Mouse (Mus musculus): Measurements from ENCODE around the gene Adgrb3.
"Not testable (repeated sequence)": the region's sequence is repeated elsewhere in the genome, so short reads cannot be mapped to it uniquely, and the experiment has no call there.

The Adgrb3 gene

DNA sequence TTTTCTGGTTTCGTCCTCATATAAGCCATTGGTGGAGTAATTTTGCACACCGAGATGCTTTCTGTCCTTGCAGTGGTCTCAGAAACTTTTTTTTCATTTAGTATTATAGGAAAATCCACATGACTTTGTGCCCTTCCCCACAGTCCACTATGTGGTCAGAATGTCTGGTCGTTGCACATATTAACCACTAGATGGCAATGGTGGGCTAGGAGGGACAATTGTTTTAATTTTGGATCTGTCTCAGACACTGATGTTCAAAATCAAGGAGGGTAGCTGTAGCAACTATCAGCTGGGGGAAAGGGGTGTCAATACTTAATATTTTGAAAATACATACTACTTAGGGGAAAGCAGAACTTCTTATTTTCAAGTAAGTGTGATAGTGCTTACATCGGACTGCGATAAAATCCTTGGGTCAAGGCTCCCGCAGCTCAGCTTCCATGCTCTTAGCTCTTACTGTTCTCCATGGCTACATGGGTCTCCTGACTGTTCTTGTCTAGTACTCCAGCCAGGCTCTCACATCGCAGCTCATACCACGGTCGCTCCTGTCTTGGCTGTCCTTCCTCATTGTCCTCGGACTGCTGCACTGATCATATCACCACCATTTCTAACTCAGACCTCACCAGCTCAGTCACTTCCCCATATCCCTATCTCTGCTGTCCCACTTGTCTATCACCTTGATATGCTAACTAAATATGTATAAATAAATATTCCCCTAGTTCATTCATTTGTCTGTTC is 319.0 kb downstream of the Adgrb3 start:
- DNase-seq (ENCODE audit: low spot score): no peak

DNA sequence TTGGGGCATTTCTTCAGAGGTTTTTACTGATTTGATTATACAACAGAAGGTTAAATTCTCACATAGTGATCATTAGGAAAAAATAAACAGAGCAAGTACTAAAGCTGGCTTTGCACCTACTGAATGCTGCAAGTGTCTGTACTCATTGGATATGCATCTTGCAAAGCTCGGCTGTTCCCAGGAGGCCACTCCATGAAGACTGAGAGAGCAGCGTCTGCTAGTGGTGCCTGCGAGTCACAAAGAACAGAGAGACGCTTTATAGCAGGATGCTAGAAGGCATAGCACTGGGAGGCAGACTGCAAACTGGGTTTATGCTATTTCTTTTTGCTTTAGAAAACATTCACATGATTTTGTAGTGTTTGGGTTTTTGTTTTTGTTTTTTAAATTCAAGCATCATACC is 325.2 kb downstream of the Adgrb3 start:
- no peak for DNase-seq (ENCODE audit: low spot score)

DNA sequence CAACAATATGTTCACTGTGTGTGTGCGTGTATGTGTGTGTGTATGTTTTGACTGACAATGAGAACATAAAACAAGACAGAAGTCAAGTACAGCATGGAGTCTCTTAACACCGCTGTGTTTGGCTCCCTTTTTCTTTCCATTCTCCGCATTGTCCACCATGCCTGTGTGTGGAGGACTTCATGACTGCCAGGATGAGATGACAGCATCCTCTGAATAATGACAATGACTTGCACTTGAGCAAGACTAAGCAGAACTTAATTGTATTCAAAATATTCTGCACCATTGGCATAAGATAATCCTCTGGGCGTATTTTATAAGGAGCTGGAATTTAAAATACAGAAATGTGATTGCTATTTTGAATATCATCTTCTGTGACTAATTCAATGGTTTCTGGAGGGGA is 326.0 kb downstream of the Adgrb3 start:
- no peak for DNase-seq (ENCODE audit: low spot score)

DNA sequence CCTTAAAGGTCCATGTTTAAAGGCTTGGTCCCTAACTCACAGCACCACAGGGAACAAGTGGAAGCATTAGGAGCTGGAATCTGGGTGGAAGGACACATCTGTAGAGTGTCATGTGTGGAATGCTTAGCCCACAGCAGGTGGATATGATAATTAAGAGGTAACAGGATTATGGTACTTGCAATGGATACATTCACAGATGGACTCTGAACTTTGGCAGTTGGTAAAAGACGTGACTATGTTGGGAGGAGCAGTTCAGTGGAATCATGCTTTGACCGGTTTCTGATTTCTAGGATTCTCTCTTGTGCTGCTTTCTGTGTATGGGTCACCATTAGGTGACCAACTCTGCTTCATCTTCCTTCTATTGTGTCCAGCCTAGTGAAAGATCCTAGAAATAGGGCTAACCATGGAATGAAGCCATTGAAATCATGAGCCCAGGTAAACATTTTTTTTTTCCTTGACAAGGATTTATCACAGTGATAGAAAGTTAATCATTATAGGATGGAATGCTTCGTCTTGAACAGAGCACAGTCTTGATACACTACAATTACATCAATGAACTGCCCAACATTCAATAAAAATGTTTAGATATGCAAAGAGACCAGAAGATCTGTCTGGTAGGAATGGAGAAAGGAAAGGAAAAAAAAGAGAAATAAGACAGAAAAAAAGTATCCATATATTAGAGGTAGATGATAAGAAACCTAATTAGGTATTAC is 334.1 kb downstream of the Adgrb3 start:
- no peak for DNase-seq (ENCODE audit: low spot score)

DNA sequence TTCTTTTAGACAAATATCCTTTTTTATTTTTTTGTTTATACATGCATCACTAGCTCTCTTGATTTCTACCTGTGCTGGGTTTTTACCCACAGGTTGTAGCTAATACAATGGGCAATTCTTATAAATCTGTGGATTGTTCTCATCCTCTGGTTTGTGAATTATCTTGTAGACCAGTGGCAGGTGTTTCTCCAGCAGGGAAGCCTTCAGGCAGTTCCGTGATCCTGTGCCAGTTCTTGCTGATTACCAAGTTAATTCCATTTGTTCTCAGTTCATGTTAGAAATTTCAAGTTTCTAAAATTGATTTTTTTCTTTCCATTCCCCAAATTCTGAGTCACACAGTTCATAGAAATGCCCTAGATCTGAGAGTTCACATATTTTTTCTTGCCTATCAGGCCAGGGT is 338.0 kb downstream of the Adgrb3 start:
- no peak for DNase-seq (ENCODE audit: low spot score)

DNA sequence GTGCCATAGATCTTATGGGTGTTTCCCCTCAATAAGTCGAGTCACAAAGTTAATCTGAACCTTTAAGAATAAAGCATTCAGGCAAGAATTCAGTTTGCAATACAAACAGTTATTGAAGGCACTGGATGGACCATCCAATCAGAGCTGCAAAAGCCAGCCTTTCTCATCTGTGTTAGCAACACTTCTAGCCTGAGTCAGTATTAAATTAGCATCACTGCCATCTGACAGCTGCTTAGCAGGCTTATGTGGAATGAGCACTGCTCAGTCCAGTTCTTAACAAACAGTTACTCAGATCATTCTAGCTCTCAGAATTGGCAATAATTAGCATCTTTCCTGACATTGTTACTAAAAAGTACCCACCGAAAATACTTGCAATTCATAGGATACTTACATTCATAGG is 339.3 kb downstream of the Adgrb3 start:
- no peak for DNase-seq (ENCODE audit: low spot score)

DNA sequence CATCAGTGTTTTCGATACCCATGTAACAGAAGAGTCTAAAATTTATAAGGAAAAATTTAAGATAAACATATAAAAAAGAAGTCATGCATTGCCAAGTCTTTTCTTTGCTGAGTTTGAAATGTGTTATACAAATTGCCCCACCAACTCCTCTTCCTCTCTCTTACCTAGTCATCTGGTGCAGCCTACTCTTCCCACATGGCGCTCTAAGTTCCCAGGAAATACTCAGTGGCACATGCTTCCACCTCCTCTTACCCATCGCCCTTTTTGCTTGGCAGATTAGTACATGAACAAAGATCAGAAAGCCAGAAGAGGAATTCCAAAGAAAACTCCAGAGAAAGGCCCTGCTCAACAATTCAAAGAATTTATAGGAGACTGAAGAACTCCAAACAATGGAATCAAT is 353.8 kb downstream of the Adgrb3 start:
- no peak for DNase-seq (ENCODE audit: low spot score)

DNA sequence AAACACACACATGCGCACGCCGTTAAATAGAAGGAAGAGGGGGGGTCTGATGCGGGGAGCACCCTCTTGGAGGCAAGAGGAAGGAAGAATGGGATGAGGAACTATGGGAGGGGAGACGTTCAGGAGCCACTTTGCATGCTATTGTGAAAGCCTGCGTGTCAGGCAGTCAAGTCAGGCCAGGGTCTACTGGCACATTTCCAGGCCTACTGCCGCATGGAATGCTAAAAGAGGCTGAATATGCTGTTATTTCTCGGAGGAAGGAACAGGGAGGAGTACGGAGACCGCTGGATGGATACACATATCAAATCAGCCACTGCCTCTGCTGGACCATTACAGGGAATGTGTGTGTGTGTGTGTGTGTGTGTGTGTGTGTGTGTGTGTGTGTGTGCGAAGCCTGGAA is 355.0 kb downstream of the Adgrb3 start:
- DNase-seq (ENCODE audit: low spot score): no peak

DNA sequence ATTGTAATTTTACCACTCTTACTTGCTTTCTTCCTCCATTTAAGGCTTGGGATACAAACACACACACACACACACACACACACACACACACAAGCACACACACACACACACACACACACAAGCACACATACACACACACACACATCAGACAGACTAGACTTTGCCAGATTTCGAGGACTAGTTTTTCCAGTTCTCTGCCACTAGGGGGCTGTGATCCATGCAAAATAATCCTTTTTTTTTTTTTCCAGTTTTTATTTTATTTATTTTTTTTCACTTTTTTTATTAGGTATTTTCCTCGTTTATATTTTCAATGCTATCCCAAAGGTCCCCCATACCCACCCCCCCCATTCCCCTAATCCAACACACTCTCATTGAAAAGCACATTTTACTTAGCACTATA is 357.9 kb downstream of the Adgrb3 start:
- DNase-seq (ENCODE audit: low spot score): not testable (repeated sequence)

DNA sequence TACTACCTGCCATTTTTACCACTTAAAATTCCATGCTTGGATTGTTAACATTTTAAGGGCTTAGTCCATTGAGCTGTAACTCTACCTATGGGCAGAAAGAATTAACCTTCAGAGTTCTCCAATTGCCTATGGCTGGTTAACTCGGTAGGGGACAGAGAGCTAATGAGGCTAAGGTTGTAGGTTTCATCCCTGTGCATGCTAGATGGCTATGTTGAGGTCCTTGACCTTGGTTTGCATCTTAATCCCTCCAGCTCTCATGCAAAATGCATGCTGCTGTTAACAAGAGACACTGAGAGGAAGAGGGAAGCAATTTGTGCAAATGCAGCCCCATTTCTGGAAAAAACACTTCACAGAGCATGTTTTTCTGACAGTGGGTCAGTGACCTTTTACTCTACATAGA is 366.9 kb downstream of the Adgrb3 start:
- DNase-seq (ENCODE audit: low spot score): no peak

DNA sequence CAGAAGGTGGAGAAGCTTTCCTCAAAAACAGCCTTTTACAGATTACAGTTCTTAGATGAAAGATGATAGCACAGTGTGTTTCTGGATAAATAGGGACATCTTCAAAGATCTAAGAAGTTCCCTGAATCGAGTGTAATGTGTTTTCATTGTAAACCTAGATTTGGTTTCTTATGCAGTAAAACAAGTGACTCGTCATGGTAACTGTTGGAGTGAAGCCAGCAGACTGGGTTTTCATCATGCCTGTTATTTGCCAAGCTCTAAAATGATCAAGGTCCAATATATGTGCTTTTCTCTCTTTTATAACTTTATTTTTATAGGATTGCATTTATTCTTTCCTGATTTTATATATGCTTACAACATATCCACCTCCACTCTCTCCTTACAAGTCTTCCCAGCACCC is 394.0 kb downstream of the Adgrb3 start:
- no peak for DNase-seq (ENCODE audit: low spot score)

DNA sequence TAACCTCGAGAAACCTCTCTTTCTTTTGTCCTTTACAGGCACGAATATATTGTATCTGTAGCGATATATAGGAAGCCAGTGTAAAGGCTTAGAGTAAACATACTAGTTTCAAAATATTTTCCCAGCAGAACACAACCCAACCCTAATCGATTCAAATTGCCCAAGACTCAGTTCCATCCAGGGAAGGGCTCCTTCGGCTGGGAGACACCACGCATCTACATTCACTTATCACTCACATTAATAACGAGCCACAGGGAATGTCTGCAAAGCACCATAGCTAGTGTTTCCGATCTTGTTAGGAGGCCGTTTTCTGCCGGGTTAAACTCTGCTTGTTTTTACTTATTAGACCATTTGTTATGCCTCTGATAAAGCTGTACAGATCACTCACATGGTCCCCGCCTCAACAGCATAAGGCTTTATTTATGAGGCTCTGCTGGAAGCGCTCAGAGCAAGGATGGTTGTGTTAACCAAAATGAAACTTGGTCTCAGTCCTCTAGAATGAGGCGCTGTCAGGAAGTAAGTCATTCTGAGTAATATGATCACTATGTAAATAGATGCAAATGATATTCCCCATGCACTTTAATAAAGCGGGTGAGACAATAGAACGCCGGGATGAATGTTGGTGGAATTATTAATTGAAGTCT is 399.2 kb downstream of the Adgrb3 start:
- DNase-seq (ENCODE audit: low spot score): no peak

DNA sequence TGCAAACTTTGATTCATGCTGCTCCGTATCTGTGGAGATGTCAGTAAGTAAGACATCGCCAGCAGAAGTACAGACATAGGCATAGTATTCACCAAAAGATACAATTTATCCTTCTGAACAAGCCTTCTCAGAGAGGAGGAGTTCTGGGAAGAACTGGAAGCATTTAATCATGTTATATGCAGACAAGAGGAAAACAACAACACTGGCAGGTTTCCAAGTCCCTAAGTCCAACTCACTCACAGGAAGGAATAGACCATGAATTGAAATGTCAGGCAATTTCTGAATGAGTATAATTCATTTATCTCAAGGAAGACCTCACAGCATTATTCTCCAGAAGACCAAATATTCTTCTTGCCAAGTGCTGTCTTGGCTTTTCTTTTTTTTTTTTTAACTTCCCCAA is 408.8 kb downstream of the Adgrb3 start:
- DNase-seq (ENCODE audit: low spot score): no peak

DNA sequence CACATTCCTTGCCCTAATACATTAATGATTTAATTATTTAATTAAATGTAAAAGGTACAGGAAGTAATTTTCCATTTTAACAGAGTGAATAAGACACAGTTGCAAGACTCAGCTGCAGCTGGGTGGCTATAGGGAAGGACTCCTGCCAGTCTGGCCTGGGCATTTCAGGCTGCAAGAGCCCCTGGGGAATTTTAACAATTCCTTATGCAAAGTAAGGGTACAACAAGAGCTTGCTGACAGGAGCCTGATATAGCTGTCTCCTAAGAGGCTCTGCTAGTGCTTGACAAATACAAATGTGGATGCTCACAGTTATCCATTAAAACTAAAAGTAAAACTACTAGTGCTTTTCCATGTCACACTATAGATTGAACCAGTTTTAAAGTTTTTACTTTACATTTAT is 410.1 kb downstream of the Adgrb3 start:
- DNase-seq (ENCODE audit: low spot score): no peak

DNA sequence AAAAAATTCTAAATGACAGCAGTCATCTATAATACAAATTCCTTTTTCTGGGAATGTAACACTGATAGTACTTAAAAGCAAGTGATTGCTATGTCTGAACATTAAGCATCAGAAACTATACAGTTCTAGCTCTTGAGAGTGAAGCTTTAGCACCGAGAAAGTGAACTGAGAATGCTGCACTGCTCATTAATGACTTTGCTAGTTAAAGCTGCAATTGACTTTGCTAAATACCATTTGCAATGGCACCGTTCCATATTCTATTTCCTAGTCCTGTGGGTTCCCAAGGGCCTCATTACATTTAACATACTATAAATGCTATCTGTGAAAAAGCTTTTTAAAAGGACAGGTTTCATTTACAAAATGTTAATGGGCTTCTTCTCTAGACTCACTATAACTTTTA is 414.4 kb downstream of the Adgrb3 start:
- DNase-seq (ENCODE audit: low spot score): no peak

DNA sequence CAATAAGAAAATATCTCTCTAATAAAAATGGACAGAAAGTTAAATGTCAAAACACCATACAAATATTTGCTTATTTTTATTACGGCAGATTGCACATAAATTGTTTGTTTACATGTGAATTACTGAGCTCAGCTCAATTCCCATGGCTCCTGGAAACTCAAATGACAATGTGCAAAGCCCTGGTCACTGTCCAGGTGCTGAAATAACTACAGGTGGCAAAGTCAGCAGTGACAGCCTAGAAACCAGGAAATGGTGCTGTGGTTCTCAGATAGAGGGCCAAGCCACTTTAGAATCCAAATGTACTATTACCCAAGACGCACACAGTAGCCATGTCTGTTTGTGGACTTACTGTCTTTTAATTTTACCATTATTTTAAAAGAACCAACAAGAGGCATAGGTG is 465.3 kb downstream of the Adgrb3 start:
- DNase-seq (ENCODE audit: low spot score): no peak

DNA sequence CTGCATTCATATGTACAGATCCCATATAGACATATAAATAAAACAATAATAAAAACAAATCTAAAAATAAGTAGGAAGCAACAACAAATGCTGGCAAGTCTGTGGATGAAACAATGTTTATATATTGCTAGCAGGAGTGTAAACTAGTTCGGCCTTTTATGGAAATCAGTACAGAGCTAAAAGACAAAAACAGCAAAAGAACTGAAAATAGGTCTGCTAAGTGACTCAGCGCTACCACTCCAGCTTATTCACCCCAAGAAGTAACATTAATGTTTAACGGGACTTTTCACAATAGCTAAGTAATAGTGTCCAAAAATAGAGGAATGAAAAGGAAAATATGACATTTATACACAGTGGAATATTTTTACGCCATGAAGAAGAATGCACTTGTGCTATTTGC is 471.0 kb downstream of the Adgrb3 start:
- DNase-seq (ENCODE audit: low spot score): no peak

DNA sequence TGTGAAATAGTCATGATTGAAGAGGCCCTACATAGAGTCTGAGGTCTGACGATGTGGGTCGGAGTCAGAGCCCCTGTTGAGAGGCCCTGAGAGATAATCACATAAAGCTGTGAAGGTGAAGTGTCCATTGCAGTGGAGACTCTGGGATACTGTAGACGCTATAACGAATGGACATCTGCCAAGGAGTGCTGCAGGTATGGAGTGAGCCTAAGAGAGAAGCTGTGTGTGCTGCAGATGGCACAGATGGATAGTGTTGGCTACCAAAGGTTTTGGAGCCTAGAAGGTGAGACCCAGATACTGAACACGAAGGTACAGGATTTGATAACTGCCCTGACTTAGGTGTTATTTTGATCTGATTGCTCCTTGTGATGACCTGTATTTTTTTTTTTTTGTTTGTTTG is 474.0 kb downstream of the Adgrb3 start:
- DNase-seq (ENCODE audit: low spot score): no peak

DNA sequence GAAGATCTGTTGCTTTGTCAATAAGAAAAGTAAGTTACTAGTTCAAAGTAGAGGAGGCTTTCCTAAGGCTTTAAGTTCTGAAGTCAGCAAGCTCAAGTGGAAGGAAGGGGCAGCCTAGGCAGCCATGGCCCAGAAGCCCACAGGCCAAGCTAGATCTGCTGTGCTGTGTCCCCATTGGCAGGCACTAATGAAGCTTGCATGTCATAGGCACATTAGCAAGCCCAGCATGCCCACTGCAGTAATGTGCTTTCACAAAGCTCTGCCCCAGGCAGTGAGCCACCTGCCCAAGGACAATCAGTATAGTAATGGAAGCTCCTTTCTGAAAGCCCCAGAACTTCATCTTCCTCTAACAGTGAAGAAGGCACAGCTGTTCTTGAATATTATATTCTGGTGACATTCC is 484.6 kb downstream of the Adgrb3 start:
- DNase-seq (ENCODE audit: low spot score): no peak

DNA sequence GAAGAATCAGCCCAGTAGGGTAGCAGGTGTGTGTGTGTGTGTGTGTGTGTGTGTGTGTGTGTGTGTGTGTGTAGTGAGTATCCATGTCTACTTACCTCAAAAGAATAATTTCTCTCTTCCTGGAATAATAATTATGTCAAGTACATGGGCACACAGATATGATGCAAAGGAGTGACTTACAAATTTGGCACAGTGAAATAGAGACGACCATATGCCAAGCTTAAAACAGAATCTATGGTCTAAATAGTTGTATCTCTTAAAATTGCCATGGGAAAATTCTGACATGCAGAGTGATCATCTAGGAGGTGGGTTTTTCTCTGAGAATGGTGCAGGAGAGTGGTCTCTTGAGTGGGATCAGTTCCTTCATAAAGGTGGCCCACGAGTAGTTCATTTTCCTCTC is 504.1 kb downstream of the Adgrb3 start:
- DNase-seq (ENCODE audit: low spot score): no peak

DNA sequence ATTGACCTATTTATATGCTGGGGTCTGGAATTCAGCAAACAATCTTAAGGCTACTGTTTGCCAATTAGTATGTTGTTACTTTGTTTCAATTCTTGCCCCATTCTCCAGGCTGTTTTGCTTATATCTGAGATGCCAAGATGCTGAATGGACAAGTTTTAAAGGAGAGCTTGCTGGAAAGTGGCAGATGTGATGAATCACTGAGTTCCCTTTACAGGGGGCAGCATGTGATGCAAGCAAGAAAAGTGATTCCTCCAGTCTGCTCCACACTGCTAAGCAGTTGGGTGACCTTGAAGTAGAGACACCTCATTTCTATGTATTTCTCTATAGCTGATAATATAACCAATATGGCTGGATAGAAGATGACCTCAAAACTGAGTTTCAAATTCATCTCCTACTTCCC is 512.4 kb downstream of the Adgrb3 start:
- no peak for DNase-seq (ENCODE audit: low spot score)

DNA sequence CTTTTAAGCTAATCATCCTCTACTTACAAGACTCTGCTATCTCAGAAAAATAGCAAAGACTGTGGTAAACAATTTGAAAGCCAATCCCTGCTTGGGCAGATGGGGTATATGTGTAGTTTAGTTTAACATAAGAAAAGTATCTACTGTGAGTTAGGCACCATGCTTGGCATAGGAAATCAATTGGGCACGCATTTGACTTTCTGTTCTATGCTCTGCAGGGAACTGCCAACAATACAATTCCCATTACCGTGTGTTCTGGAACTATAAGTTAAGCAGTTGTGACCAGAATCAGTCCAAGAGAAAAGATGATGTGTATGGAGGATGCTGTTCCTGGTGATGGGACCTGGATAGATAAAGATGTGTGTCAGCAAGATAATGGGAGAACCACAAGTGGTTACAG is 517.2 kb downstream of the Adgrb3 start:
- DNase-seq (ENCODE audit: low spot score): no peak

DNA sequence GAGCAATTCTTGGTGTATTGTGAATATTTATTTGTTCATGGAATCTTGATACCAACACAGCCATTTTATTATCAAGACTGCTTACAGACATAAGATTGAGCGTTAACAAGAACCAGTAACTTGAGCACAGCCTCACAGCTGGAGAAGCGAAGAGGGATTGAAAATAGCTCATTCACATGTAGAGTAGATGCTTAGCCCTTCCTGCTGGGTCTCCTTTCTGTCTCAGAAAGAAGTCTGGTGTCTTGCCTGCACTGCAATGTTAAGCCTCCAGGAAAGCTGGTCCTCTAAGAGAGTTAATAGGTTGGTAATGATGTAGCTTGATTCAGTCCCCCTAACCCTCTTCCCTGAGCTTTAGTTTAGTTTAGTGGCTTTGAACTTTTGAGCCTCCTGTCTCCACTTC is 519.4 kb downstream of the Adgrb3 start:
- DNase-seq (ENCODE audit: low spot score): no peak

DNA sequence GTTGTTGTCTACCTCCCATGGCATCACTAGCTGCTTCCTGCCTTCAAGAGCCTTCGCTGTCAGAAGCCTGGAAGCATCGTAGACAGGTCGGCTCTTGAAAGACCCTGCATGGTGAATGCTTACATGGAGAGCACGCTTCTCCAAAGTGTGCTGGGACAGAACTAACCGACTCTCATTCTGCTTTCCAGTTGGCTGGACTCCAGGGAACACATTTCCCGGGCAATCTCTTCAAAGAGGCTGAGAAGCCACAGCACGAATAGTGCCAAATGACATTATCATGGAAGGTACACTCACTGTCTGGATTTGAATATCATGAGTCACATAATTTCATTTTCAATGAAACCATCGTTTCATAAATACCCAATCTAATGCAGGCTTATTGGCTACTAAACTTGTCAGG is 548.0 kb downstream of the Adgrb3 start:
- no peak for DNase-seq (ENCODE audit: low spot score)

Measured in urinary bladder, postnatal 25 days (tissue).